Mouse (Mus musculus) intestine, embryonic 16.5 days (tissue): Measurements from ENCODE around the gene Morn4. TPM values are rescaled to one million over a fixed set of nuclear protein-coding genes. Genes with fewer than 3 reads are reported as not detected.

Experiments used
- polyA plus RNA-seq: library from polyadenylated mRNA; unstranded; fragments of >200 nt; fragmentation: Nextera tagmentation; extraction: Ambion mirVana; gene quantifications from 2 replicates; pipeline ENCODE4 v1.2.1, GENCODE M21; 2015

The Morn4 gene
- polyA plus RNA-seq, 1 experiment from 2014 or later, result 15.8 TPM

Other genes starting within 250 kb of the Morn4 start
- gene Frat2, start 238.2 kb downstream of the Morn4 start, polyA plus RNA-seq, result 4.7 and 6.0 TPM in 2 replicates
- 14.1 and 15.7 TPM in 2 replicates for gene Rrp12, start 190.2 kb downstream of the Morn4 start, polyA plus RNA-seq
- 1,020 and 1,026 TPM in 2 replicates for gene Pgam1, start 174.4 kb downstream of the Morn4 start, polyA plus RNA-seq
- gene Exosc1, start 152.9 kb downstream of the Morn4 start, polyA plus RNA-seq, result 55.4 and 63.2 TPM in 2 replicates
- gene Zdhhc16, start 152.9 kb downstream of the Morn4 start, polyA plus RNA-seq, result 65.3 and 66.1 TPM in 2 replicates
- 27.8 and 28.4 TPM in 2 replicates for gene Mms19, start 105.2 kb downstream of the Morn4 start, polyA plus RNA-seq
- gene Ubtd1, start 104.6 kb downstream of the Morn4 start, polyA plus RNA-seq, result 11.2 and 13.3 TPM in 2 replicates
- gene Ankrd2, start 50.4 kb downstream of the Morn4 start, polyA plus RNA-seq, result 0.16 TPM in 1 of 2 replicates, not detected in the other
- gene Hoga1, start 40.7 kb downstream of the Morn4 start, polyA plus RNA-seq, result 2.2 and 2.7 TPM in 2 replicates
- gene 4933411K16Rik, start 34.1 kb downstream of the Morn4 start, polyA plus RNA-seq, result 0.16 TPM in 1 of 2 replicates, not detected in the other
- gene Pi4k2a, start 4.1 kb upstream of the Morn4 start, polyA plus RNA-seq, result 6.4 and 6.6 TPM in 2 replicates
- gene Avpi1, start 42.7 kb upstream of the Morn4 start, polyA plus RNA-seq, result 41.5 and 43.8 TPM in 2 replicates
- gene Marveld1, start 61.0 kb upstream of the Morn4 start, polyA plus RNA-seq, result 4.4 and 4.6 TPM in 2 replicates
- gene Zfyve27, start 77.6 kb upstream of the Morn4 start, polyA plus RNA-seq, result 19.0 and 20.6 TPM in 2 replicates
- 3.5 and 8.3 TPM in 2 replicates for gene Sfrp5, start 115.9 kb upstream of the Morn4 start, polyA plus RNA-seq
- 1.0 and 1.2 TPM in 2 replicates for gene Golga7b, start 161.2 kb upstream of the Morn4 start, polyA plus RNA-seq